9 mouse cellular contexts compared by ENCODE assay signal in genomic region chr3:22024200-22024599, GRCm38 (mm10). TPM values are rescaled to one million over a fixed set of nuclear protein-coding genes. Genes with fewer than 3 reads are reported as not detected.
DNase-seq lines count a peak whose midpoint lies in the region; ATAC-seq lines count a peak whose summit lies in the region.
"Had no signal": no experiment of that assay in that cellular context is flagged by ENCODE, and none has a peak within 500 bp of the region (broad histone marks: within the 10 kb centered on the region; RNA-seq: fewer than 3 reads in every experiment).

No protein-coding gene starts in this region.

- intact Hi-C loops in heart, postnatal 14 days (cut with DNase I): no loop called here

- peak; percentile 66 for DNase-seq in kidney, postnatal 10 days
- DNase-seq in kidney, adult 9 months: no peak
- DNase-seq in testis, postnatal 10 days (ENCODE audit: low spot score): peak; percentile 43
- no peak for DNase-seq in testis, postnatal 14 days (ENCODE audit: low spot score)
- DNase-seq in heart, postnatal 14 days: peak; percentile 11 to 19
- no peak for DNase-seq in spleen, postnatal 14 days (ENCODE audit: low spot score in 2 of 2)
- DNase-seq: right cerebral cortex, adult 18-20 months; thymus, adult 2 months had no signal

- no peak for ATAC-seq in CD4-positive, CD25-positive, alpha-beta regulatory T cell, adult 4 months

RNA-seq across cellular contexts. Expression of gene Tbl1xr1, which starts 52.3 kb away (rescaled TPM):
- total RNA-seq in heart, postnatal 14 days (2021): 10 to 100 TPM; 66.3 to 70.0 TPM
- polyA plus RNA-seq in CD4-positive, CD25-positive, alpha-beta regulatory T cell, adult 4 months (2017; shearing (Covaris generic)): 10 to 100 TPM; 21.6 to 25.6 TPM

Comparison
In these comparisons a context has a peak if more than half of its experiments do, and no peak if none do; other contexts are left out.
1. DNase-seq: peak in kidney, postnatal 10 days (single experiment), testis, postnatal 10 days (single experiment) and heart, postnatal 14 days (2 of 2); none in kidney, adult 9 months (single experiment), testis, postnatal 14 days (single experiment) and spleen, postnatal 14 days (0 of 2).